Mouse (Mus musculus) granulocyte monocyte progenitor cell, adult 5-6 weeks (primary cell): ENCODE data around the gene Bsn. TPM values are rescaled to one million over a fixed set of nuclear protein-coding genes. Genes with fewer than 3 reads are reported as not detected.

Source experiments
- ATAC-seq: replicated peaks from 2 replicates; pipeline ENCODE4 v1.8.0; 2016; ENCODE audit warnings: mild to moderate bottlenecking, moderate TSS enrichment, inconsistent platforms; ENCODE audit not compliant: poor library complexity, severe bottlenecking
- total RNA-seq, 2 experiments: library from RNA; stranded (forward) in 1 of 2; stranded (reverse) in 1 of 2; fragments of 200-712, 200-1000 nt in 1 of 2; fragments of >200 nt in 1 of 2; fragmentation: Nextera tagmentation in 1 of 2; gene quantifications; 2 replicates each; pipeline ENCODE4 v1.2.3; 2014 to 2017

The Bsn gene
- total RNA-seq, 2 experiments from 2014 or later = 3.7 to 6.2 TPM

DNA sequence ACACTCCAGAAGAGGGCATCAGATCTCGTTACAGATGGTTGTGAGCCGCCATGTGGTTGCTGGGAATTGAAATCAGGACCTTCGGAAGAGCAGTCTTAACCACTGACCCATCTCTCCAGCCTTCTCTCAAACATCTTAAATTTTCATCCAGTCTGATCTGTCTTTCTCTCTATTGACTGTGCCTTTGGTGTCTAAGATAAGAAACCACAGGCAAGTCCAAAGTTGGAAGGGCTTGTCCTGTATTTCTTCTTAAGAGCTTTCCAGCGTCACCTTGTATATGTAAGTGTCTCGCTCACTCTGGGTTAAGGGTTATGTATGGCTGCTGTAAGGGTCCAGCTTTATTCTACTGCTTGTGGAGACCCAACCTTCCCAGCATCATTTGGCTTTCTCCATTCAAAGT, 58.7 kb downstream of the Bsn start:
- no peak for ATAC-seq

DNA sequence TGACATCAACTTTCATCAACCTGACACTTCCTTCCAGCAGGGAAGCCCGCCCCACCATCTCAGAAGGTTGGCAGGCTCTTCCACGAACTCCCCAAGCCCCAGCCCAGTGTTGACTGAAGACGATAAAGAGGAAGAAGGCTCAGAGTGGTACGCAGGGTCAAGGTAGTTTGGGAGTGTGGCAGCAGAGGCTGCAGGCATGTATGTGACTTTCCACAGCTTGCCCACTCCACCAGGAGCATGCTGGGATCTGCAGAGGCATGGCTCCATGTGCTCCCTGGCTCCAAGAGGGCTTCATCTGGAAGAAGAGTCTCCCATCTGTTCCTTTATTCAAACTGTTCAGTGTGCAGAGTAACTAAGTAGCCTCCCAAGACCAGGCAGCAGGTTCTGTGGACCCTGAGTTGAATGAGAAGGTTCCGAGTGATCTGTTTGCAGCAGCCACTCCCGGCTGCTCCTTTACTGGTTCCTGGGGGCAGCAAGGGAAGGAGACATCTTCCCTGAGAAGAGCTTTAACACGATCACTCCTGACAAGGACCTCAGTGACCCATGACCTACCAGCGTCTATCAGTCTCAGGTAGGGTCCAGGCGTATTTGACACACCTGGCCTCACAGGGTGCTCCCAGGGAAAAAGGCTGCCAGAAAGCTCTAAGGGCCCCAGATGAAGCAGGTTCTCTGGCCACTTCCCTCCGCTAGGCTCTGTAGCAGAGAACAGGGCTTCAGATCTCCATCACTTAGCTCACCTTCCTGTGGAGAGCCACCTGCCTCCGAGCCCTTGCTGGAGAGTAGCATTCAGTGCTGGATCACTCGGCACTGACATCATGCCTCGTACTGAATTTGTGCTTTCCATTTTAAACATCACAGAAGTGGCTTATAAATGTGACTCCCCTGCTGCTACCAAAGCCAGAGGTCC, 60.9 kb downstream of the Bsn start:
- ATAC-seq = peak; percentile 52; the same call in 1 of the 2 replicates

DNA sequence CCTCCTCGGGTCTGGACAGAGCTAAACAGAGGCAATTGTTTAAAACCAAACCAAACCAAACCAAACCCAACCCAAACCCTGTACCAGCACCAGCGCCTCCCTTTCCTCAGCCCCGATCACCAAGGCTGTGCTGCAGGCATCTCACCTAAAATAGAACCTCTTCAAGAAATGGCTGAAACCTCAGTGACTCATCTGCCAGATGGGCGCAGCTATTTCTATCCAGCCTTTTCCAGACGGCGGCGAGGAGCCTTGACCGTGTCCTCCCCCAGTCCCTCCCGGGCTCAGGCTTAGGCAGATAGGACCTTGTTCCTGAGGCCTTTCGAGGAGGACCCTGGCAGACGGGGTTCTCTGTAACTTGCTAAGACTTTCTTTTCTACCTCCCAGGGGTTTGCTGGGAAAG, 61.9 kb downstream of the Bsn start:
- no peak for ATAC-seq

GRCm38 (mm10) chr9:108126436-108127180, 63.6 kb downstream of the Bsn start:
- no peak for ATAC-seq

GRCm38 (mm10) chr9:108125731-108126130, 64.5 kb downstream of the Bsn start:
- no peak for ATAC-seq

DNA sequence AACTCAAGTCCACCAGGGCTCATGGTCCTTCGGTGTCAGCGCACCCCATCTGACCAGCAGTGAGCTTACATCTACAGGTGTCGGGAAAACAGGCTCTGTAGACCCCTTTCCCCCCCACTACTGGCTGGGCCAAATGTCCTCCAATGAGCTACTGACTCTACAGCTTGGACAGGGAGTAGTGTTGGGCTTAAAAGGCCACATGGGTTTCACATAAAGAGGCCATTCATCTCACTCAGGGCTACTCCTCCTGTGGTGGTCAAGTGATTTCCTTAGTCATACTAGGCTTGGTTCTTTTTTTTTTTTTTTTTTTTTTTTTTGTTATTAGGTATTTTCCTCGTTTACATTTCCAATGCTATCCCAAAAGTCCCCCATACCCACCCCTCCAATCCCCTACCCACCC, 66.3 kb downstream of the Bsn start:
- no peak for ATAC-seq

DNA sequence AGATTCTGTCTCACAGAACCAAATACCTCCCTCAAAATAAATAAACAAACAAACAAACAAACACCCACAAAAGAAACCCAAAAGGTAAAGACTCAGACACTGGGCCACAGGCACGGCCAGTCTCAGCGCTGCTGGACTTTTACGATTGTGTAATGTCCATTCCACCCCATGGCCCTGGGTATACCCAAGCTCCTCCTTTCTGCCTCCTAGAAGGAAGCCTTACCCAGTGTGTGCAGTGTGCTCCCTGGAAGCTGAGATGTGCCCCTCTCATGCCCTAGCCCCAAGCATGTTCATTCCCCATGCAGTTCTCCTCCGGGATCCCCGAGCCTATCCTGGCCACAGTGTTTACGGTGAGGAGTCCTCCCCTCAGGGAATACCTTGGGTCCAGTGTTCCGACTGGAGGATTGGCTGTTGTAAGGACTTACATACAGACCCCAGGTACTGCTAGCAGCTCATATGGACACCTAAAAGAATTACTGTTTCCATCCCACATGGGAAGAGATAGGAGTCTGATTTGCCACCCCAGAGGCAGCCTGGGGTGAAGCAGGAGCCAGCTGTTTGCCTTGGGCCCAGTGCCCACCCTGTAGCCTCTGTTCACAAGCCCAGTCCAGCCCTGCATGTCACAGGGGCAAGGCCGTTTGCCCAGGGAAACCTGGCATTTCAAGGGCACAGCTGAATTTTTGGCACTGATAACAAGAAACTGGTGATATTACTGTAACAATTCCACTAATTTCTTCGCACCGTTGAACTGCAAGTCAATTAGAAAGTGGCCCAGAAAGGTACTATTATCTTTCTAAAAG, 68.8 kb downstream of the Bsn start:
- peak; percentile 41 for ATAC-seq

GRCm38 (mm10) chr9:108120671-108121070, 69.5 kb downstream of the Bsn start:
- ATAC-seq = peak; percentile 97

- no peak for ATAC-seq
Observed at GRCm38 (mm10) chr9:108119891-108120411, 70.2 kb downstream of the Bsn start.

- ATAC-seq = no peak
Observed at GRCm38 (mm10) chr9:108117143-108117542, 73.0 kb downstream of the Bsn start.

GRCm38 (mm10) chr9:108115290-108116077, 74.7 kb downstream of the Bsn start:
- ATAC-seq = no peak

- no peak for ATAC-seq
Observed at GRCm38 (mm10) chr9:108112719-108113340, 77.4 kb downstream of the Bsn start.

- no peak for ATAC-seq
Observed at GRCm38 (mm10) chr9:108111593-108112121, 78.5 kb downstream of the Bsn start.

DNA sequence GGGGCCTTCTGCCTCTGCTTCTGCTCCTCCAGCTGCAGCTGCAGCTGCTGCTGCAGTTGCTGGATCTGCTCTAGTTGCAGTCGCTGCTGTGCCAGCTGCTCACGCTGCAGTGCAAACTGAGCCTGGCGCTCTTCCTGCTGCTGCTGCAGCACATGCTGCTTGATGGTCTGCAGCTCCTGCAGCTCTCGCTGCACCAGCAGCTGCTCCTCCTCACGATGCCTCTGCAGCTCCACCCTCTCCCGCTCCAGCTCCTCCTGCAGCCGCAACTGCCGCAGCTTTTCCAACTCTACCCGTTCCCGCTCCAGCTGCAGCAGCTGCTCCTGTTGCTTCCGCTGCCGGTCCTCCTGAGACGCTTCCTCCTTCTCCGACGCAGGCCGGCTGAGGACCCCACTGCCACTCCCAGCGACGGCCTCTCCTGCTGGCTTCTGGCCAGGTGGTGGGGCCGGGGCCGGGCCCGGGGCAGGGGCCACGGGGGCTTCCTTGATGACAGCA, 79.0 kb downstream of the Bsn start:
- ATAC-seq = peak; percentile 55

DNA sequence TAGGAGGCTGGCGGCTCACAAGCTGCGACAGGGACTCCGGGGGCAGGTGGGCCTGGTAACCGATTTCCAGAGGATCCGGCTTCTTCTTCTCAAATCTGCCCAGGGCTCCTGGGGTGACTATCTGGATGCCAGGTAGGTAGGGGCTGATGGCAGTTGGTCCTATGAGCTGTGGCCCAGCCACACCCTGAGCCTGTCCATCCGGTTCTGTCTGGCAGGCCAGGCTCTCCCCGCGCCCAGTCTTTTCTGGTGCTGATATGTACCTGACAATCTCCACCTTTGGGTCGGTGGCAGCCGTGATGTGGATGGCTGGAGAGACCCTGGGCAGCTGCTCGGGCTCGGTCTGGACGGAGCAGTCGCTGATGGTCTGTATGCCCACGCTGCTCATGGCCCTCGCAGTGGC, 80.0 kb downstream of the Bsn start:
- no peak for ATAC-seq

DNA sequence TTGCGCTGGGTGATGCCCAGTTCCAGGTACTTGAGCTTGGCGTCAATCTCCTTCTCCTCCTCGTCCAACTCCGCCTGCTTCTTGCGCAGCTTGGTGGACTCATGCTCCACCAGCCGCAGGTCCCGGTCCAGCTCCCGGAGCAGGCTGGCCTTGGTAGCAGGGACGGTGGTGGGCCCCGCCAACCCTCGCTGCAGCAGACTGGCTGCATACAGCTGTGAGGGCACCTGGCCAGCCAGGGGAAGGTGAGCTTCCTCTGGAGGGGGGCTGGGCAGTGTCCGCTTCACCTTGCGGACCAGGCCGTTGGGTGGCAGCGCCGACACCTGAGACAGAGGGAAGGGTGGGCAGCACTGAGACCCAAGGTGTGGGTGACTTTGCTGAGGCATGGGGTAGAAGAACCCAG, 82.3 kb downstream of the Bsn start:
- ATAC-seq = no peak

DNA sequence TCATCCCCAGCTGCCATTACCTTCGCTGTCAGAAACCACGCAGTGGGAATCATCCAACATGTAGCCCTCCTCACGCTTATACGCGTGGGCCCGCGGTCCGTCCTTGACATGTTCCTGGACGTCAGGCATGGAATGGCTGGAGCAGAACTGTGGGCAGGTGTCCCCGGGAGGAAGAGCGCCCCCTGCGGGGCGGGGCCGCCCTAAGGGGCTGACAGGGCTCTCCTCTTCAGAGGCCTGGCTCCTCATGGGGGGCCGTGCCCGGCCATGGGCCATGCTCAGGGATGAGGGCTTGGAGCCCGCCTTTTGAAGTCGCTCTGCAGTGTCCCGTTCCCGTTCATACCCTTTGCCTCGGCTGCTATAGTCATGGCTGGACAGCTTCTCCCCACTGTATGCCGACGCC, 84.1 kb downstream of the Bsn start:
- no peak for ATAC-seq

GRCm38 (mm10) chr9:108105549-108105863, 84.7 kb downstream of the Bsn start:
- ATAC-seq = no peak
